Mouse (Mus musculus) ES-Bruce4 (cell line): ENCODE data around the gene Oxsr1.

Experiments used
- CTCF ChIP-seq: IDR thresholded peaks from one replicate; pipeline ENCODE4 v1.8.1; 2011; ENCODE audit warnings: low read depth, low read length
- EP300 ChIP-seq: IDR thresholded peaks from 2 replicates; pipeline ENCODE4 v1.6.1; 2011; ENCODE audit warnings: low read depth, low read length; ENCODE audit not compliant: insufficient read depth
- POLR2A ChIP-seq: IDR thresholded peaks from one replicate; pipeline ENCODE4 v1.8.1; 2011; ENCODE audit warnings: low read length; ENCODE audit not compliant: insufficient read depth

- TF ChIP-seq CTCF: no peak
- no peak for TF ChIP-seq POLR2A
- no peak for TF ChIP-seq EP300
These were observed 116.5 kb downstream of the Oxsr1 start for GRCm38 (mm10) chr9:119205756-119206155.
